Mouse (Mus musculus) granulocyte monocyte progenitor cell, adult 5-6 weeks (primary cell): ENCODE measurements around the gene Gtf2a1l. TPM values are rescaled to one million over a fixed set of nuclear protein-coding genes. Genes with fewer than 3 reads are reported as not detected.

Experiments used
- total RNA-seq, 2 experiments: library from RNA; stranded (forward) in 1 of 2; stranded (reverse) in 1 of 2; fragments of 200-712, 200-1000 nt in 1 of 2; fragments of >200 nt in 1 of 2; fragmentation: Nextera tagmentation in 1 of 2; gene quantifications; 2 replicates each; pipeline ENCODE4 v1.2.3; 2014 to 2017

The Gtf2a1l gene
- total RNA-seq, 2 experiments from 2014 or later = not detected

Other genes starting within 250 kb of the Gtf2a1l start
- gene Foxn2, start 227.9 kb upstream of the Gtf2a1l start, total RNA-seq (2014; fragmentation: Nextera tagmentation) = 33.1 and 34.4 TPM in 2 replicates
- 45.1 and 49.9 TPM in 2 replicates for gene Foxn2, start 227.9 kb upstream of the Gtf2a1l start, total RNA-seq (2017)
- gene Ppp1r21, start 138.5 kb upstream of the Gtf2a1l start, total RNA-seq (2014; fragmentation: Nextera tagmentation) = 56.3 and 72.2 TPM in 2 replicates
- gene Ppp1r21, start 138.5 kb upstream of the Gtf2a1l start, total RNA-seq (2017) = 58.0 and 81.3 TPM in 2 replicates
- 0.51 TPM in 1 of 2 replicates, not detected in the other for gene Ston1, start 71.0 kb upstream of the Gtf2a1l start, total RNA-seq (2014; fragmentation: Nextera tagmentation)
- not detected in 2 replicates for gene Ston1, start 71.0 kb upstream of the Gtf2a1l start, total RNA-seq (2017)
- gene Lhcgr, start 123.3 kb downstream of the Gtf2a1l start, total RNA-seq (2014; fragmentation: Nextera tagmentation) = not detected in 2 replicates
- not detected in 2 replicates for gene Lhcgr, start 123.3 kb downstream of the Gtf2a1l start, total RNA-seq (2017)